Mouse (Mus musculus) forebrain, embryonic 16.5 days (tissue): ENCODE measurements at regions not wholly inside any gene's neighbourhood (a gene's known extent, or its start where the extent isn't known, plus 50 kb on each side); places are given as distances from the start of the nearest gene placed in this dataset.
A peak's percentile ranks its signal among the peaks of the same experiment; 100 is the strongest.

Source experiments
- ATAC-seq: fragments of 200-750 bp; cut with Nextera tagmentation; 2 replicates; pipeline ENCODE4 v1.8.0; 2017; ENCODE audit warnings: mild to moderate bottlenecking, moderate library complexity
- H3K27ac ChIP-seq: fragments of 300-500 bp; sonication (generic); 2 replicates; pipeline ENCODE4 v1.5.1; 2014; ENCODE audit warnings: low read length, control low read depth
- H3K27me3 ChIP-seq: fragments of 300-500 bp; sonication (generic); replicated peaks from 2 replicates; pipeline ENCODE4 v1.6.1; 2014; ENCODE audit warnings: low read length; ENCODE audit not compliant: control insufficient read depth, insufficient read depth
- H3K36me3 ChIP-seq: fragments of 300-500 bp; sonication (generic); 2 replicates; pipeline ENCODE4 v1.6.1; 2014; ENCODE audit not compliant: control insufficient read depth, insufficient read depth
- H3K4me1 ChIP-seq: fragments of 300-500 bp; sonication (generic); replicated peaks from 2 replicates; pipeline ENCODE4 v1.6.1; 2014; ENCODE audit warnings: low read length; ENCODE audit not compliant: control insufficient read depth, insufficient read depth
- H3K4me2 ChIP-seq: fragments of 300-500 bp; sonication (generic); 2 replicates; pipeline ENCODE4 v1.6.1; 2014; ENCODE audit warnings: mild to moderate bottlenecking, low read length, control low read depth
- H3K4me3 ChIP-seq: fragments of 300-500 bp; sonication (generic); replicated peaks from 2 replicates; pipeline ENCODE4 v1.5.1; 2014; ENCODE audit warnings: mild to moderate bottlenecking, low read length, control low read depth
- H3K9ac ChIP-seq: fragments of 300-500 bp; sonication (generic); replicated peaks from 2 replicates; pipeline ENCODE4 v1.6.1; 2014; ENCODE audit warnings: low read depth, low read length, control low read depth
- H3K9me3 ChIP-seq: fragments of 300-500 bp; sonication (generic); 2 replicates; pipeline ENCODE4 v1.6.1; 2016; ENCODE audit warnings: low read length; ENCODE audit not compliant: control insufficient read depth
- WGBS: fragments of 180-500 bp; shearing (Covaris S2); extraction: QIAGEN DNeasy Blood & Tissue Kit; methylation state at CpG from one replicate; pipeline ENCODE4 v1.1.7; 2014; 5-methylcytosine and 5-hydroxymethylcytosine counted together

DNA sequence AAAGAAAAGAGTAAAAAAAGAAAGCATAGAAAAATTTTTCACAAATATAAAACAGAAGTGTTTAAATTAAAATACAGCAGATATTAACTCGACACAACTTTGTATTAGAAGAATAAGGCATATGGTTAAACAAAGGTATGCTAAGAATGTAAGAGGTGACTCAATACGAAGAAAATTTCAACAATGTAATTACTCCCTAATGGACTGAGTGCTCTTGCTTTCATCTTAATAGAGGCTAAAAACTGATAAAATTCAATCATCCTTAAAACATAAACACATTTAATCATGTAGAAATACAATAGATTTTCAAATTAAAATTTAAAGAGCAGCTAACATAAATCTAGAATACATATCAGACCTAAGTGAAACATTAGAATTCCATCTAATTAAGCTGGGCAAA is 756.3 kb upstream of the 2610301B20Rik start:
- no peaks in the 10 kb centered on the region for H3K9me3 ChIP-seq
- no peak for ATAC-seq
- H3K27ac ChIP-seq: no peak overlapping the region
- no peak overlapping the region for H3K4me2 ChIP-seq
- H3K27me3 ChIP-seq: no peaks in the 10 kb centered on the region
- H3K9ac ChIP-seq: no peak overlapping the region
- no peaks in the 10 kb centered on the region; the same call in 1 of the 2 replicates for H3K4me1 ChIP-seq
- WGBS: 66% methylated on average over 2 of the region's 2 CpGs
- H3K4me3 ChIP-seq: no peak overlapping the region
- no peaks in the 10 kb centered on the region for H3K36me3 ChIP-seq

DNA sequence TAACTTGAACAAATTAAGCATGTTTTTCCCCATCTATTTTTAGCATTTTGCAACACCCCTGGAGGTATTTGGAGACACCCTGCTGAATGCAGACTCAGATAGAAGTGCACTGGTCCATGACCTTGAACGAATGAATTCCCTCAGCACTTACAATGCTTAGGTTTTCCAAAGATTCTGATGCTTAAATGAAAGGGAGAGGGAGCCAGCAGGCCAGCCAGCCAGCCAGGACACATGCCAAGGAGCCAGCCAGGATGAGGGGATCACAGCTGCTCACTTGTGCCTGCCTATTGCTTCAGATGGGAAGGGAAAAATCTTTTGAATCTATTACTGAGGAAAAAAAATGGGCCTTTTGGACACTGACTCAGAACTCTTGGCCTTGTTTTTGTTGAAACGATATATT is 750.0 kb upstream of the 2610301B20Rik start:
- Histone ChIP-seq H3K4me3 (no peak overlapping the region), H3K9ac (no peak overlapping the region), H3K9me3 (no peaks in the 10 kb centered on the region), H3K4me2 (no peak overlapping the region), H3K27me3 (no peaks in the 10 kb centered on the region), H3K27ac (no peak overlapping the region), H3K4me1 (peaks cover 6% of the 10 kb centered on the region; the same call in 1 of the 2 replicates), H3K36me3 (no peaks in the 10 kb centered on the region)
- ATAC-seq: peak; percentile 80
- 30% methylated on average over 2 of the region's 2 CpGs for WGBS

DNA sequence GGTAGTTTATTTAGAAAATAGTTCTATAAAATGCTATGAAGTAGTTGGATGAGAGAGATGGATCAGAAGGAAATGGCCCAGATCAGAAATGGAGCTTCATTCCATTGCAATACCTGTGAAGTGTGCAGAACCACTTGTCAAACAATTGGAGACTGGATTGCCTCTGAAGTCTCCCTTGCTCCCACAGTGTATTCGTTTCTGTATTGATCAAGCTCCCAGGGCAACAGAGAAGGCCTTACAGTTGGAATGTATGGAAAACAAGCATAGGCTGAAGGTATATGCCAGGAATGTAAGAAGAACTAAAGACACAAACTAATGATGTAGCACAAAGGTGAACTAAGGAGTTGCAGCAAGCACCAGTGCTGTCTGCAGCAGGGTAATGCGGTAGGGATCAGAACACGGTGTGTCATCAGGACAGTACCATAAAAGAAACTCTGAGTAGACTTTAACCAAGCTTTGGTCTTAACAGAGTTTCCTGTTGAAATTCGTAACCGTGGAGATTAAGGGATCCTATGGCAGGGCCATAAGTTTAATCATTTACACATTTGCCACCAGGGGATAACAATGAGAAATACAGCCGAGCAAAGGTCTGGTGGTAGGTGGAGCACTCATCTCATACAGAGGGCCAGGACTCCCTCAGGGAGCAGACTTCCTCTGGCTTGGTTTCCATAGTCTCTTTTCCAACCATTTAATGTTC is 732.9 kb upstream of the 2610301B20Rik start:
- Histone ChIP-seq H3K27ac (no peak overlapping the region), H3K4me1 (no peaks in the 10 kb centered on the region), H3K27me3 (no peaks in the 10 kb centered on the region), H3K36me3 (no peaks in the 10 kb centered on the region), H3K4me2 (no peak overlapping the region), H3K9ac (no peak overlapping the region), H3K4me3 (no peak overlapping the region), H3K9me3 (no peaks in the 10 kb centered on the region)
- ATAC-seq: no peak
- WGBS: 83% methylated on average over 6 of the region's 6 CpGs

DNA sequence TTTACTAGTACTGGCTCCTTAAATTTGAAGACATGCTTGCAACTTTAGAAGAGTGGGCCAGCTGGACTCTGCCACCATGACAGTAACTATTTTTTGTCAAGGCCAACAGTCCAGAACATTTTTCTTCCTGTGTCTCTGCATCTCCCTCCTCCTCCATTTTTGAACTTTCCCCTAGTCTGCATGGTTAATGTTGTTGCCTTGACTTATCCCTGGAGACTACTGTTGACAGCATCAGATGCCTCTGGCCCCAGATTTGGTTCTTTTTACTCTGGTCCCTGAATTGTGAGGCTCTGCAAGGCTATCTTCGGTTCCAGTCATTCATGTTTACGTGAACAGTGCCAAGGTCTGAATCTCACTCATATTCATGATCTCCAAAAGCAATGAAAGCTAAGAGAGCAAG is 724.4 kb upstream of the 2610301B20Rik start:
- Histone ChIP-seq H3K4me2 (no peak overlapping the region), H3K9ac (no peak overlapping the region), H3K9me3 (no peaks in the 10 kb centered on the region), H3K4me3 (no peak overlapping the region), H3K4me1 (no peaks in the 10 kb centered on the region), H3K36me3 (no peaks in the 10 kb centered on the region), H3K27ac (no peak overlapping the region), H3K27me3 (no peaks in the 10 kb centered on the region)
- WGBS: 77% methylated on average over 2 of the region's 2 CpGs
- ATAC-seq: no peak

DNA sequence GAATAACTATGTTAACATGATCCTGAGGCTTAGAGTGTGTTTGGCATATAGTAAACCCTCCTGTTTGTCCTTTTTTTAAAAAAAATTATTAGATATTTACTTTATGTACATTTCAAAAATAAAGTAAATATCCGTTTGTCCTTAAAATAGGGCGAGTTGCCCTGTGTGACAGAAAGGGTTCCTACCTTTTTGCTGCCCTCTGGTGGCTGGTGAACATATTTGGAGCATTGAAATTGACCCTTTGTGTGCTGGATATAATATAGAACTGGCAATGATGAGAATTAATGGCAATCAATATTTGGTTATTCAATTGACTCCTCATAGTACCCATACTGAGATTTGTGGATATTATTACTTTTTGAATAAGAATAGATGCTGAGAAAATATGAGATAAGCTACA is 723.8 kb upstream of the 2610301B20Rik start:
- no peak overlapping the region for H3K4me2 ChIP-seq
- H3K9ac ChIP-seq: no peak overlapping the region
- no peaks in the 10 kb centered on the region for H3K36me3 ChIP-seq
- H3K27me3 ChIP-seq: no peaks in the 10 kb centered on the region
- H3K4me3 ChIP-seq: no peak overlapping the region
- 10% methylated on average over 2 of the region's 2 CpGs for WGBS
- H3K4me1 ChIP-seq: no peaks in the 10 kb centered on the region
- no peaks in the 10 kb centered on the region for H3K9me3 ChIP-seq
- no peak for ATAC-seq
- H3K27ac ChIP-seq: no peak overlapping the region

DNA sequence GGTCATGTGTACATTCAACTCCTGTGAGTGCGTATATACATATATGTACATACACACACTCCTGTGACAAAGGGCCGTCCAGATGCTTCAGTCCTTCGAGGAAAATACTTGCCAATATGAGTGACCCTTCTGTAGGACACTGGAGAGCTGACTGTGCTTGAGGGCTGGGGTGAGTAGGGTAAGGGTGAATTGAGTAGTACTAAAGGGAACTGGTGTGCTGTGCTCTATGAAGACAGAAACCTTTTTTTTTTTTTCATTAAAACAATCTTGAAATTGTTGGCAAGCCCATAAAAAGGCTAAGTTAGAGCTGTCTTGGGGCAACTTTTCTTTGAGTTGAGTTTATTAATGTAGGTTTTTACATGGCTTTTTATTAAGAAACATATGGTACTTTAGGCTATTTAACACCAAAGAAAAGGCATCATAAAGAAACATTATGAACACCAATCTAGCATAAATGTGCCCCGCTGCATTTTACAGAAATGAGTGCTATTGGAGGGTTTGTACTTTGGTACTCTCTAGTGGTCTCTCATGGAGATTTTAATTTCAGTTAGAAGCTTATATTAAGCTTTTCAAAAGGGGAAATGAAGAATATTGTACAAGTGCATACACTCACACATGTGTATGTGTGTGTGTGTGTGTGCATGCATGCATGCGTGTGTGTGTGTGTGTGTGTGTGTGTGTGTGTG is 718.5 kb upstream of the 2610301B20Rik start:
- no peak overlapping the region for H3K27ac ChIP-seq
- no peaks in the 10 kb centered on the region for H3K27me3 ChIP-seq
- no peak overlapping the region for H3K4me3 ChIP-seq
- H3K9ac ChIP-seq: no peak overlapping the region
- 93% methylated on average over 5 of the region's 5 CpGs for WGBS
- ATAC-seq: no peak
- H3K4me2 ChIP-seq: no peak overlapping the region
- no peaks in the 10 kb centered on the region for H3K36me3 ChIP-seq
- H3K4me1 ChIP-seq: no peaks in the 10 kb centered on the region
- no peaks in the 10 kb centered on the region for H3K9me3 ChIP-seq

DNA sequence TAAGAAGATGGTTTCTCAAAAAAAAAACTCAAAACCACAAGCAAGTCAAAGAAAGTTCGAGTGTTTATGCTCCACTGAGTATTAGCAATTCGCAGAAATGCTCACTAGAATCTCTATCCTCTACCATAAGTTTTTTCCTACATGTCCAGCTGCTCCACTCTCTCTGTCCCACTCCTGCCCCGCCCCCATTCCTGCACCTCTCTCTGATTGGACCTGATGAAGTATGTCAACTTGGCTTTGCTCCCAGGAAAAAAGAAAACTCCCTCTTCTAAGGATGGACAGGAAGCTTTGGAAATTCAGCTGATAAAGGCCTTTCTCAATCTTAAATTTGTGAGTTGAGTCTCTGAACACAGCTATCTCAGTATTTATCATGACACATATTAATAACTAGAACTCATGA is 684.4 kb upstream of the 2610301B20Rik start:
- H3K9me3 ChIP-seq: no peaks in the 10 kb centered on the region
- no peak for ATAC-seq

DNA sequence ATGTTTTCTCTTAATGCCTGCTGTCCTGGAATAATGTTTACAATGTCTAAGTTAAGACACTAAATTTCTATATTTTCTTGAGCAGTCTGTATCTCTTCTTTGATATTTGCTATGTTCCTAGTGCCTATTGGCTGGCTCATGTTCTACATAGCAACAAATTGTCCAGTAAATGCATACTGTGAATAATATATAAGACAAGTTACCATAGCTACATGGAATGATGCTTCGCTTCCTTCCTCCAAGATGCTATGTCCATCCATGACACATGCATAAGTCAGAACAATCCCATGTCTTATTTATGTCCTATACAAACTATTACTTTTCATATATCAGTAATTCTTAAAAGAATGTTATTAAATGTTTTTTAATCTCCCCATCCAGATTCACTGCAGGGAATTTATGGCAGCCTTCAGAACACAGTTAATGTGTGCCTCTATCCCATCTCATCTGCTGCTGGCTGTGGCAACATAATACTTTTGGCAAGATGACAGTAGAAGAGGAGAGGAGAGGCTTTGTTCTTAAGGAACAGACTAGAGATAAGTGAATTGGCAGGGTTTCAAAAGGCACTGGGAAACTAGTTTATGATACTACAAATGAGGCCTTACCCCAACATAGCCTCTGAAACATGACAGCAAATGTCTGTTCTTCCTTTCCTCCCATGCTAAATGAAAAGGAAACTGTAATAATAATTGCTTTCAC is 676.9 kb upstream of the 2610301B20Rik start:
- H3K36me3 ChIP-seq: no peaks in the 10 kb centered on the region
- no peak for ATAC-seq
- H3K4me3 ChIP-seq: no peak overlapping the region
- H3K27ac ChIP-seq: no peak overlapping the region
- no peaks in the 10 kb centered on the region for H3K4me1 ChIP-seq
- H3K9me3 ChIP-seq: no peaks in the 10 kb centered on the region
- WGBS: 97% methylated on average over 1 of the region's 1 CpGs
- H3K9ac ChIP-seq: no peak overlapping the region
- H3K4me2 ChIP-seq: no peak overlapping the region
- no peaks in the 10 kb centered on the region for H3K27me3 ChIP-seq

More for the DNA sequence above, 684.4 kb upstream of the 2610301B20Rik start:
- no peaks in the 10 kb centered on the region for H3K4me1 ChIP-seq
- H3K27ac ChIP-seq: no peak overlapping the region
- H3K36me3 ChIP-seq: no peaks in the 10 kb centered on the region
- H3K27me3 ChIP-seq: no peaks in the 10 kb centered on the region
- H3K4me2 ChIP-seq: no peak overlapping the region
- WGBS: 86% methylated on average over 3 of the region's 3 CpGs
- H3K4me3 ChIP-seq: no peak overlapping the region
- H3K9ac ChIP-seq: no peak overlapping the region

DNA sequence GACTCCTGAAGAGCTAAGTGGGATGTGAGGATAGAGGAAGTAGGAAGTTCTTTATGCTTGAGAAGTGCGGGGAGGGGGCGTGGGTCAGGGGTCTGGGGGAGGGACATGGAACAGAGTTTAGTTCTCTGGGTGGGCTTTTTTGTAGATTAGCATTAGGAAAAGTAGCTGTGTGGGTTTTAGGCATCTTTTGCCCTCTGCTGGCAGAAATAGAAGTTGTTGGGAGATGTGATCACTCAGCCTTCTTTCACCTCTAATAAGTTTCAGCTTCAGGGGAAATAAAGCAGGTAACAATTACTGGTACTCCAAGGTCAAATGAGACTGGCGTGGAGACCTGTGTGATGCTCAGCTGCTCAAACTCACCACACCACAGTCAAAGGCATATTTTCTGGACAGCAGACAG is 672.5 kb upstream of the 2610301B20Rik start:
- Histone ChIP-seq H3K4me2 (no peak overlapping the region), H3K27me3 (no peaks in the 10 kb centered on the region), H3K9ac (no peak overlapping the region), H3K36me3 (no peaks in the 10 kb centered on the region), H3K4me3 (no peak overlapping the region), H3K27ac (no peak overlapping the region), H3K9me3 (no peaks in the 10 kb centered on the region), H3K4me1 (no peaks in the 10 kb centered on the region)
- WGBS: 52% methylated on average over 3 of the region's 3 CpGs
- no peak for ATAC-seq
